Mouse (Mus musculus) bone marrow, adult 2 months (tissue): Measurements from ENCODE around the gene Slc5a6. TPM values are rescaled to one million over a fixed set of nuclear protein-coding genes. Genes with fewer than 3 reads are reported as not detected.
"Not testable (repeated sequence)": the region's sequence is repeated elsewhere in the genome, so short reads cannot be mapped to it uniquely, and the experiment has no call there.

Experiments used
- H3K27ac ChIP-seq: fragments of 200-500 bp; 2 replicates; pipeline ENCODE4 v1.5.1; 2012; ENCODE audit warnings: low read depth, mild to moderate bottlenecking, control low read depth, inconsistent platforms, low read length; ENCODE audit not compliant: control insufficient read depth, poor library complexity, insufficient read depth
- H3K4me1 ChIP-seq: fragments of 200-500 bp; 2 replicates; pipeline ENCODE4 v1.6.1; 2011; ENCODE audit warnings: low read length; ENCODE audit not compliant: control insufficient read depth, insufficient read depth
- H3K4me3 ChIP-seq: fragments of 200-500 bp; replicated peaks from 2 replicates; pipeline ENCODE3; 2011; ENCODE audit warnings: mild to moderate bottlenecking, low read depth, low read length, control low read depth; ENCODE audit not compliant: control insufficient read depth
- CTCF ChIP-seq: fragments of 200-500 bp; IDR thresholded peaks from 2 replicates; pipeline ENCODE4 v1.5.1; 2011; ENCODE audit warnings: low read length, control low read depth; ENCODE audit not compliant: control insufficient read depth, insufficient read depth
- POLR2A ChIP-seq: fragments of 200-500 bp; IDR thresholded peaks from 2 replicates; pipeline ENCODE4 v1.6.1; 2011; ENCODE audit warnings: low read depth, mild to moderate bottlenecking, control low read depth, low read length, borderline replicate concordance; ENCODE audit not compliant: control insufficient read depth
- WGBS: fragments of 180-500 bp; shearing (Covaris S2); methylation state at CpG from one replicate; pipeline ENCODE4 v1.1.7; 2018; 5-methylcytosine and 5-hydroxymethylcytosine counted together
- polyA plus RNA-seq: library from polyadenylated mRNA; stranded (reverse); fragments of >200 nt; gene quantifications from 2 replicates; pipeline ENCODE4 v1.2.4, GENCODE M21; 2011; ENCODE audit warnings: low replicate concordance; ENCODE audit not compliant: missing spikeins, insufficient read depth, insufficient read length

Gene Slc5a6
- polyA plus RNA-seq, 1 experiment: 3.6 TPM

GRCm38 (mm10) chr5:31030926-31031325 lies 17.8 kb downstream of the Slc5a6 start:
- Histone ChIP-seq H3K27ac (no peak overlapping the region), H3K4me1 (no peaks in the 10 kb centered on the region), H3K4me3 (no peak overlapping the region)
- TF ChIP-seq CTCF (no peak), POLR2A (no peak)
- WGBS: 51% methylated on average over 4 of the region's 4 CpGs

DNA sequence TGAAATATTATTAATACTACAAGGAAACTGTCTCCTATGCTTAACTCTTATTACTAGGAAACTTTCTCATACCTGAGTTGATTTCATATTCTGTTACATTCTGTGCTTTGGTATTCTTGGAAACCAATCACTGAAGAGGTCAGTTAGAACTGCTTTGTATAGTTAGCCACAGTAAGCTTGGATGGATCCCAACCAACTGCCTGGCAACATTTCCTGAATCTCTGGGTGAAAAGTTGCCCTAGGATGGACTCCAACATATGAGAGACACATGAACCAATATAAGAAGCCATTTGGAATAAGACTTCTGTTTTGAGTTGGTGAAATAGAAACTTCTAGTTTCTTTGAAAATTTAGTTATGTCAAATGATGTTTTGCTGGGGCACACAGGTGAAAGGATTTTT lies 24.1 kb downstream of the Slc5a6 start:
- TF ChIP-seq POLR2A (no peak), CTCF (no peak)
- no peaks in the 10 kb centered on the region for H3K4me1 ChIP-seq
- no peak overlapping the region for H3K4me3 ChIP-seq
- H3K27ac ChIP-seq: no peak overlapping the region

DNA sequence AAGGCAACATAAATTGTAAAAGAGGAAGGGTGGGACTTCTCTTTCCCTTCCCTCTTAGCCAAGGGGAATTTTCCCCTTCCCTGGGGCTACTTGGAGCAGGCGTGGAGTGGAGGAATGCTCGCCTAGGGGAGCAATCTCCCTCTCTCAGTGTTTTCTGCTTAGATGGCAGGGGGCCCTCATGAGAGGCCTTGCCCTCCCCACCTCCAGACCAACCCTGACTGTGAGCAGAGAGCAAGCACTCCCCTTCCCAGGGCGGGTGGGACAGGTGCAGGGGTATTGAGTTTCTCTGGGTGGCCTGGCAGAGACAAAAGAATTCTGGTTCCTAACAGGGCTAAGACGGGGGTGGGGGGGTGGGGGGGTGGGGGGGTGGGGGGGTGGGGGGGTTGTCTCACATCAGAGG lies 25.5 kb downstream of the Slc5a6 start:
- TF ChIP-seq POLR2A: no peak
- TF ChIP-seq CTCF: no peak
- 52% methylated on average over 4 of the region's 4 CpGs for WGBS
- Histone ChIP-seq H3K27ac (no peak overlapping the region), H3K4me3 (no peak overlapping the region), H3K4me1 (no peaks in the 10 kb centered on the region)

DNA sequence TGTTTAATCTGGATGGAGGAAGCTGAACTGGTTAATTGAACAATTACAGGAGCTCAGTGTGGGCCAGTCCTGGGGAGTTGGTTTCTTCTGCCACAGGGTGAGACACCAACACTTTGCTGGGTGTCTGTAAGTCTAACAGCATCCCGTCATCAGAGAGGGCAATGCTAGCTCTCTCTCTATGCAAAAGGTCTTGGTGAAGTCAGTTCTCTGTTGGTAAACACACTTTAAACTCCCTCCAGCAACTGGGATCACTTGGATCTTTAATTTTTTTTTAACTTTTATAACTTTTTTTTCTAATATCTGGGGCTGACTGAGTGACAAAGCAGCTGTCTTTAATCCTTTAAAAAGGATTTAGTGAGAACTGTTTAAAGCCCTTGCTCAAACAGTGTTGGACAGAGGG lies 26.0 kb downstream of the Slc5a6 start:
- H3K4me1 ChIP-seq: no peaks in the 10 kb centered on the region
- H3K4me3 ChIP-seq: no peak overlapping the region
- 76% methylated on average over 1 of the region's 1 CpGs for WGBS
- TF ChIP-seq CTCF: no peak
- no peak for TF ChIP-seq POLR2A
- H3K27ac ChIP-seq: no peak overlapping the region

GRCm38 (mm10) chr5:31021790-31022189 lies 26.9 kb downstream of the Slc5a6 start:
- not testable (repeated sequence) for H3K4me3 ChIP-seq, H3K27ac ChIP-seq, H3K4me1 ChIP-seq
- 83% methylated on average over 5 of the region's 5 CpGs for WGBS

DNA sequence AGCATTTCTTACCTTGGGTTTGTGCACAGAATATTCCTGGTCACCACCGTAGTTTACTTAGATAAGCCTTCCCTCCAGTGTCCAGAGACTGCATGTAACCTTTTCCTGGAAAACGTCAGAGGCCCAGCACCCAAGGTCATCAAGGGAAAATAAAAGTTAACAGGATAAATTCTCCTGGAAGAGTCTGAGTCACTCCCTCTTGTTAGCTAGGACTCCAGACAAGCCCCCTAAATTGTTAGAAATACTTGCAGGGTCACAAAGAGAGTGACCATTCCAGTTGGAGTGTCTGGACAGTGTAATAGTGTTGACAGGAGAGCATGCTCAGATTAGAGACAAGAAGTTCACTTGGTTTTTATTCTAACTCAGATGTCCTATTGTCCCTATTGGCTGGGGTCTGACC lies 32.8 kb downstream of the Slc5a6 start:
- Histone ChIP-seq H3K4me1 (no peaks in the 10 kb centered on the region; the same call in 1 of the 2 replicates), H3K4me3 (no peak overlapping the region), H3K27ac (no peak overlapping the region)
- 76% methylated on average over 2 of the region's 2 CpGs for WGBS
- TF ChIP-seq POLR2A: no peak
- no peak for TF ChIP-seq CTCF

DNA sequence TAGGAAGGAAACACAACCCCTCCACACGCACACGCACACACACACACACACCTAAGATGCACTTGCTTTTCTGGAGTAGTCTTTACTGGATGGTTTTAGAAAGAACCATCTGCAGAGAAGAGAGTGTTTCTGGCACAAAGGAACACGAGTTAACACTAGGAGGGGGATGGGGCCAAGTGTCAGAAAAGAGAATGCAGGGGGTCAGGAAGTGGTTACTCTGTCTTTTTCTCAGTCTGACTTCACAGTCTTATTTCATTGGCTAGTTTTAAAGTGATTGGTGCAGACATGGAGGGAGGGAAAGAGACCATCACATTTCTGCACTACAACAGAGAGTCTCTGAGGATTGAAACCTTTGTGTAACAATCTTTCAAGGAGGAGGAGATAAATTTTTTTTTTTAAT lies 36.0 kb downstream of the Slc5a6 start:
- 34% methylated on average over 3 of the region's 3 CpGs for WGBS
- H3K27ac ChIP-seq: no peak overlapping the region

GRCm38 (mm10) chr5:31004184-31004583 lies 44.5 kb downstream of the Slc5a6 start:
- WGBS: 9% methylated on average over 5 of the region's 5 CpGs
- H3K27ac ChIP-seq: no peak overlapping the region
- no peaks in the 10 kb centered on the region for H3K4me1 ChIP-seq
- TF ChIP-seq CTCF (peak; percentile 78), POLR2A (no peak)
- H3K4me3 ChIP-seq: no peak overlapping the region

More for the DNA sequence above, 36.0 kb downstream of the Slc5a6 start:
- no peak overlapping the region for H3K4me3 ChIP-seq
- no peak for TF ChIP-seq POLR2A
- TF ChIP-seq CTCF: no peak
- H3K4me1 ChIP-seq: no peaks in the 10 kb centered on the region; the same call in 1 of the 2 replicates

DNA sequence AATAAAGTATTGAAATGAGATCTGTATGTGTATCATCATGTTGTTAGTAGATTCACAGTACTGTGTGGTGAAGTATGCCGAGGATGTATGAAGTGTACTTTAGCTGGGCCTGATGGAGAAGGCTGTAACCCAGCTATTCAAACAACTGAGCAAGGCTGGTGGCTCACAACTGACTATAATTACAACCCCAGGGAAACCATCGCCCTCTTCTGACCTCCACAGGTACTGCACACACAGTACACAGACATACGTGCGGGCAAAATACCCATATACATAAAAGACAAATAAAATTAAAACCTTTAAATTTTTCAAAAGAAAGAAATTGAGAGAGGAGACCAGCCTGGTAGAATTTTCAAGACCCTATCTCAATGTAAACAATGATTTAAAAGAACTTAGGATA lies 47.2 kb downstream of the Slc5a6 start:
- TF ChIP-seq POLR2A (no peak), CTCF (peak; percentile 19; the same call in 1 of the 2 replicates)
- no peak overlapping the region for H3K27ac ChIP-seq
- H3K4me3 ChIP-seq: no peak overlapping the region
- WGBS: 79% methylated on average over 4 of the region's 4 CpGs
- no peaks in the 10 kb centered on the region for H3K4me1 ChIP-seq
